Mouse (Mus musculus) stomach, embryonic 14.5 days (tissue): ENCODE measurements at regions not wholly inside any gene's neighbourhood (a gene's known extent, or its start where the extent isn't known, plus 50 kb on each side); places are given as distances from the start of the nearest gene placed in this dataset.

Experiments
- ATAC-seq: fragments of 200-750 bp; cut with Nextera tagmentation; 2 replicates; pipeline ENCODE4 v1.8.0; 2017; ENCODE audit warnings: low read depth, moderate TSS enrichment; ENCODE audit not compliant: insufficient number of reproducible peaks, insufficient read depth, low FRiP score
- H3K27ac ChIP-seq: fragments of 300-500 bp; sonication (generic); 2 replicates; pipeline ENCODE4 v1.5.1; 2014; ENCODE audit warnings: mild to moderate bottlenecking, low read length, moderate library complexity, mixed read lengths
- H3K27me3 ChIP-seq: fragments of 300-500 bp; sonication (generic); 2 replicates; pipeline ENCODE4 v1.6.1; 2014; ENCODE audit warnings: low read length, control low read depth, mixed read lengths; ENCODE audit not compliant: control insufficient read depth, insufficient read depth
- H3K36me3 ChIP-seq: fragments of 300-500 bp; sonication (generic); 2 replicates; pipeline ENCODE4 v1.6.1; 2014; ENCODE audit warnings: mild to moderate bottlenecking, control low read depth, low read length, moderate library complexity, mixed read lengths; ENCODE audit not compliant: control insufficient read depth, insufficient read depth
- H3K4me1 ChIP-seq: fragments of 300-500 bp; sonication (generic); 2 replicates; pipeline ENCODE4 v1.6.1; 2014; ENCODE audit warnings: low read length, control low read depth, mixed read lengths; ENCODE audit not compliant: control insufficient read depth, insufficient read depth
- H3K4me2 ChIP-seq: fragments of 300-500 bp; sonication (generic); replicated peaks from 2 replicates; pipeline ENCODE4 v1.6.1; 2014; ENCODE audit warnings: low read depth, low read length, control low read depth
- H3K4me3 ChIP-seq: fragments of 300-500 bp; sonication (generic); 2 replicates; pipeline ENCODE4 v1.5.1; 2014; ENCODE audit warnings: low read depth, low read length, control low read depth
- H3K9ac ChIP-seq: fragments of 300-500 bp; sonication (generic); replicated peaks from 2 replicates; pipeline ENCODE4 v1.6.1; 2014; ENCODE audit warnings: low read depth, mild to moderate bottlenecking, control low read depth, low read length, moderate library complexity, mixed read lengths
- H3K9me3 ChIP-seq: fragments of 300-500 bp; sonication (generic); 2 replicates; pipeline ENCODE4 v1.6.1; 2016; ENCODE audit warnings: low read depth, low read length, control low read depth; ENCODE audit not compliant: control insufficient read depth
- WGBS: fragments of 180-500 bp; shearing (Covaris S2); extraction: QIAGEN DNeasy Blood & Tissue Kit; methylation state at CpG from one replicate; pipeline ENCODE4 v1.1.7; 2014; 5-methylcytosine and 5-hydroxymethylcytosine counted together

DNA sequence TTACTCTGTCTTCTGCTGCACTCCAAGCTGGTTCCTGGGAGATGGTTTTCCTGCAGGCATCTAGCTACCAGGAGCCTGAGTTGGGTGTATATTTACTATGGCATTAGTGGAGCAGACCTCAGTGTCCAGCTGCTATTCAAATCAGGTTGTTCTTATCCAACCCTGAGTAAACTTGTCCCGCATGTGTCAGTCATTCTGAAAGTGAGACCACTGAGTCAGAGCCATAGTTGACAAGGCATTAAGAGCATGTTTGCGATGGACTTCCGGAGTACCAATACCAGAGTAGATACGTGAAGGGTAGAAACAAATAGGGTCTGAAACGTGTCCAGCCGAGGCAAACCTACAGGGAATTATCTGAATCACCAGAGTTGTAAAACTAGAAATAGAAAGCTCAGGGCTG is 520.6 kb downstream of the Defb40 start:
- Histone ChIP-seq H3K4me2 (no peak overlapping the region), H3K9me3 (no peaks in the 10 kb centered on the region), H3K27me3 (no peaks in the 10 kb centered on the region), H3K4me3 (no peak overlapping the region), H3K27ac (no peak overlapping the region), H3K9ac (no peak overlapping the region), H3K4me1 (no peaks in the 10 kb centered on the region), H3K36me3 (no peaks in the 10 kb centered on the region)
- no peak for ATAC-seq
- 77% methylated on average over 6 of the region's 6 CpGs for WGBS

DNA sequence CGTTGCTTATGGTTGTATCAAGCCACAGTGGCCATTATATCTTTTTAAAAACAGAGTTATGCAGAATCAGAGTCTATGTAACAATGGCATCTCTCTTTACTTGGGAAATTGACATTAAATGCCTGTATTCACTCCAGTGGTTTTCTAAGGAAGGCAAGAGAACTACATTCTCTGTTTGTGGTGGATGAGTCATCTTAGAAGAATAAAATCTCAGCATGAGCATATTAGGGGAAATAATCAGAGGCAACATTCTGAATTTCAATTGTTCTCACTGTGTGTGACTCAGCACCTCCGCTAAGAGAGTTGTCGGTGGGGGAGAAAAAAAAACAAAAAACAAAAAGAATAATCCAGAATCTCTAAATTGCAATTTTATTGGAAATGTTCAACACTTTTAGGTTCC is 529.0 kb downstream of the Defb40 start:
- H3K4me2 ChIP-seq = no peak overlapping the region
- no peak overlapping the region for H3K27ac ChIP-seq
- H3K9me3 ChIP-seq = no peaks in the 10 kb centered on the region
- 82% methylated on average over 3 of the region's 3 CpGs for whole genome bisulfite sequencing
- no peaks in the 10 kb centered on the region for H3K27me3 ChIP-seq
- no peak overlapping the region for H3K9ac ChIP-seq
- H3K36me3 ChIP-seq = no peaks in the 10 kb centered on the region
- H3K4me3 ChIP-seq = no peak overlapping the region
- H3K4me1 ChIP-seq = no peaks in the 10 kb centered on the region
- no peak for ATAC-seq

DNA sequence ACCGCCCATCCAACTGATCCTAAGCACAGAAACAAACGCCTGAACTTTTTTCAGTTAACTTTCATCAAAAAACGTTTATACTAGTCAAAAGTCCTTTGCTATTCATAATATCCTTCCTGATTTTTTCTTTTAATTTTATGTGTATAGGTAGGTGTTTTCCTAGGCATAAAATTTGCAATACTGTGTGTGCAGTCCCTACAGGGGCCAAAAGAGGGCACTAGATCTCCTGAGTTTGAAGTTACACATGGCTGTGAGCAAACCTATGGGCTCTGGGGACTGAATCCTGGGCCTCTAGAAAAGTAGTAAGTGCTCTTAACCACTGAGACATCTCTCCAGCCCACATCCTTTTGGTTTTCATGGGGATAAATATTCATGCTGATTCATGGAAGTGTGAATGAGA is 535.8 kb downstream of the Defb40 start:
- no peak overlapping the region for H3K4me2 ChIP-seq
- 66% methylated on average over 3 of the region's 3 CpGs for WGBS

DNA sequence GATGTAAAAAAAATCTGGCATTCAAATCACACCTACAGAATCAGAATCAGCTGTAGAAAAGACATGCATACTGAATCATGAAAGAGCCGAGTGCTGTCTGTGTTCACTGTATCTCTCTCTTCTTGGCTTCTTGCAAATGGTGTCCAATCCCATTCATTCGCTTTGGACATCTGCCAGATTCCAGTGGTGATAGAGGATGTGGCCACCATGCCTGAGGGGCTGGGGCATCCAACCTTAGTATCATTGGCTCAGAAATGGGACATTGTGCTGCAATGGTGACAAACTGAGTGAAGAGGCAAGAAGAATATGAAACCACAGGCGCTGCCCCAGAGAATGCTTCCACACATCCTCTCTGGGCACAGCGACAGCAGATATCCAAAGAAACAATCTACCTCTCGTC is 555.2 kb downstream of the Defb40 start:
- Histone ChIP-seq H3K27me3 (no peaks in the 10 kb centered on the region), H3K9me3 (no peaks in the 10 kb centered on the region), H3K36me3 (no peaks in the 10 kb centered on the region), H3K4me1 (no peaks in the 10 kb centered on the region), H3K4me2 (no peak overlapping the region), H3K27ac (no peak overlapping the region), H3K4me3 (no peak overlapping the region), H3K9ac (no peak overlapping the region)
- no peak for ATAC-seq
- whole genome bisulfite sequencing = 81% methylated on average over 5 of the region's 5 CpGs

More for the DNA sequence above, 535.8 kb downstream of the Defb40 start:
- no peak overlapping the region for H3K9ac ChIP-seq
- no peaks in the 10 kb centered on the region for H3K27me3 ChIP-seq
- no peaks in the 10 kb centered on the region for H3K9me3 ChIP-seq
- no peaks in the 10 kb centered on the region for H3K4me1 ChIP-seq
- ATAC-seq = no peak
- no peaks in the 10 kb centered on the region for H3K36me3 ChIP-seq
- H3K4me3 ChIP-seq = no peak overlapping the region
- H3K27ac ChIP-seq = no peak overlapping the region

DNA sequence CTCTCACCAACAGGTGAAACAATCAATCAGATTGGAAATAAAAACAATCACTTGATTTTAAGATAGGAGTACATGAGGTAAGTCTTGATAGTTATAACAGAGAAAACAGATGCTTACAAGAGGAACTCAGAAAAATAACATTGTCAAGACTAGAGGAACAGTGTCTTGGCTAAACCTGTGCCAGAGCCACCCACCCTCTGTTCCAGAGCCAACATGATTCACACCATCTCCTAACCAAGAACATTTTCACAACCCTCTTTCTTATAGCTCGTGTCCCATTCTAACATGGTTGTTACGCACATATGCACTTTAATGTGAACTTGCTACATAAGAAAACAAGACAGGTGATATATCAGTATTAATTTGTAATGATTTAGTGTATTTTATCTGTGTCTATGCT is 565.6 kb downstream of the Defb40 start:
- H3K27ac ChIP-seq = no peak overlapping the region
- no peaks in the 10 kb centered on the region for H3K36me3 ChIP-seq
- H3K4me3 ChIP-seq = no peak overlapping the region
- no peaks in the 10 kb centered on the region for H3K27me3 ChIP-seq
- H3K9me3 ChIP-seq = no peaks in the 10 kb centered on the region
- no peak overlapping the region for H3K9ac ChIP-seq
- no peak for ATAC-seq
- no peaks in the 10 kb centered on the region for H3K4me1 ChIP-seq
- H3K4me2 ChIP-seq = no peak overlapping the region
- whole genome bisulfite sequencing = 83% methylated on average over 2 of the region's 2 CpGs

DNA sequence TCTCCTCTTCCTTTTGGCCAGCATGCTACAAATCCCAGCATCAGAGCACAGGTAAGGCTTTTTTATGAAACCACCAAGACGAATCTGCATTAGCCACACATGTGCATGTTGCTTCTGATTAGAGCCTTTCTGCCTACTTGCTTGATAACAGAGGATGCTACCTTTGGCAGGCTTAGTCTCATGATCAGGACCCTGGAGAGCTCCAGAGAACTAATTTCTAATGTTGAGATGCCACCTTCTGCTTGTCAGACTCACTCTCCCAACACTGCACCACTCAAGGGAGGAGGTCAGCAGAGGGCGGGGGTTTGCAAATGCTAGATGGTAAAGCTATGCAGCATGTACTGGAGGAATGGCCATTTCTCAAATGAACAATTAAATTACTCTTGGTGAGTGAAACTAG is 571.6 kb downstream of the Defb40 start:
- no peak overlapping the region for H3K4me2 ChIP-seq
- no peaks in the 10 kb centered on the region for H3K4me1 ChIP-seq
- H3K27ac ChIP-seq = no peak overlapping the region
- no peaks in the 10 kb centered on the region for H3K27me3 ChIP-seq
- H3K36me3 ChIP-seq = no peaks in the 10 kb centered on the region
- no peak for ATAC-seq
- WGBS = 50% methylated on average over 2 of the region's 2 CpGs
- no peak overlapping the region for H3K9ac ChIP-seq
- H3K4me3 ChIP-seq = no peak overlapping the region
- no peaks in the 10 kb centered on the region for H3K9me3 ChIP-seq

DNA sequence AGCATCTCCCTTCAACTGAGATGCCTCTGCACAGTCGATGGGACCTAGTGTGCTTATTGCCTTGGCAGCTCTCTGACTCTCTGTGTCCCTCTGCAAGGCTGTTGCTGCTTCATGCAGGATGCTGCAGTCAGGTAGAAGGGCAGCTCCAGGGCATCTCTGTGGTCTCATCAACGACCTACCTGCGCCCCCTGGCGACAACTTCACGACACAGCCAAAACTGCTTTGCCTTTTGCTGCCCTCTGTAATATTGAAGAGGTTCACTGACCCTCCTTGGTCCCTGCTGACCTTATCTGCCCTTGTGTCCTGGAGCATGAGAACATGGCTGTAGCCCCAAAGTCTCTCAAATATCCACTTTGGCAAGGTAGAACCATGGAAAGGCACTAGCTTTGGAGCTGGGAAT is 589.7 kb downstream of the Defb40 start:
- Histone ChIP-seq H3K4me3 (no peak overlapping the region), H3K27ac (no peak overlapping the region), H3K9ac (no peak overlapping the region), H3K9me3 (no peaks in the 10 kb centered on the region), H3K4me2 (no peak overlapping the region), H3K27me3 (no peaks in the 10 kb centered on the region), H3K36me3 (no peaks in the 10 kb centered on the region), H3K4me1 (no peaks in the 10 kb centered on the region)
- ATAC-seq = no peak
- 2% methylated on average over 5 of the region's 5 CpGs for WGBS

DNA sequence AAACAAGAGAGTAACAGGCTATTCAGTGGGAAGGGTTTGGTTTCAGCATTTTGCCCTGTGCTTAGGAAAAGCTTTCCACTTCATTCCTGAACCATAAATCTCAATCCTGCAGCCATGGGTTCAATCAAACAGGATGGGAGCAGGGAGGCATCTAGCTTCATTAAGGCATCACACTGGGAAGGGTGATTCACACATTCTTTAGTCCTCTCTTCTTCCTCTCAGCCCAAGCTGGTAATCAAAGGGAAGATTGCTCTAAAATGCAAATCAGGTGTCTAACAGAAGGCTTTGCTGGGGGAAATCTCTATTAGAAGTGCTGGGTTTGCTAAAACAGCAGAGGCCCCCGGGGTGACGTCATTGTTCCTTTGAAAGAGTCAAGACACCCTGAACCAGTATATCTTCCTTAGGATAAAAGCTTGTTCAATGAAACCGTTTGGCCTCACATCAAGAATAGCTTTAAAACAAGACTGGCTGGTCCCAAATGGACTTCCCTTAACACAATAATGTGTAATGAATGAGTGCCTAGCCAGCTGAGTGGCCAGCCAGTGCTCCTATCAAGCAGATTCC is 596.4 kb downstream of the Defb40 start:
- no peak overlapping the region for H3K9ac ChIP-seq
- no peaks in the 10 kb centered on the region for H3K4me1 ChIP-seq
- H3K27me3 ChIP-seq = no peaks in the 10 kb centered on the region
- no peaks in the 10 kb centered on the region for H3K36me3 ChIP-seq
- WGBS = 17% methylated on average over 3 of the region's 3 CpGs
- H3K9me3 ChIP-seq = no peaks in the 10 kb centered on the region
- H3K4me3 ChIP-seq = no peak overlapping the region
- no peak for ATAC-seq
- H3K4me2 ChIP-seq = no peak overlapping the region
- H3K27ac ChIP-seq = no peak overlapping the region

DNA sequence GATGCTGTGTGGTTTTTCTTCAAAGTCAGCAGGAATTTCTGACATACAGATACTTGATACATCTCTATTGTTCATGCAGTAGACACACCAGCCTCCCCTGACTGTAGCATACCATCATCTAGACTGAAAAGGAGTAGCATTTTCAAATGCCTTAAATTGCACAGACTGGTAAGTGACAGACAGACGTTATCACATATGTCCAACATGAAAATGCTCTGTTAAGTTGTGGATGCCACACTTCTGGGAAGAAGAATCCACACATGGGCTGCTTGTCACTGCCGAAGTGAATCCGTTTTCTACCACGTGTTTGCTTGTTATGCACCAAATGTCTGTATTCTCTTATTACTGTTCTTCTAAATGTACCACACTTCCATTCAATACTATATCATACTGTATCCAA is 629.3 kb downstream of the Defb40 start:
- H3K9ac ChIP-seq = no peak overlapping the region
- H3K4me2 ChIP-seq = no peak overlapping the region
- H3K9me3 ChIP-seq = no peaks in the 10 kb centered on the region
- no peaks in the 10 kb centered on the region for H3K36me3 ChIP-seq
- no peak overlapping the region for H3K27ac ChIP-seq
- no peaks in the 10 kb centered on the region for H3K27me3 ChIP-seq
- H3K4me1 ChIP-seq = no peaks in the 10 kb centered on the region
- no peak for ATAC-seq
- H3K4me3 ChIP-seq = no peak overlapping the region
- whole genome bisulfite sequencing = 85% methylated on average over 4 of the region's 4 CpGs
